Mouse (Mus musculus) myocyte (in vitro differentiated cells): ENCODE results near the gene Nrip3. TPM values are rescaled to one million over a fixed set of nuclear protein-coding genes. Genes with fewer than 3 reads are reported as not detected.

Experiments used
- H3K27me3 ChIP-seq: one replicate; pipeline ENCODE4 v1.6.1; 2011; ENCODE audit not compliant: control insufficient read depth, insufficient read depth, insufficient read length
- H3K36me3 ChIP-seq: one replicate; pipeline ENCODE4 v1.6.1; 2011; ENCODE audit not compliant: control insufficient read depth, insufficient read depth
- H3K4me2 ChIP-seq: one replicate; pipeline ENCODE4 v1.6.1; 2011; ENCODE audit warnings: low read depth, control low read depth
- H3K4me3 ChIP-seq: one replicate; pipeline ENCODE4 v1.5.1; 2011; ENCODE audit warnings: mild to moderate bottlenecking, control low read depth, moderate library complexity
- H3K79me2 ChIP-seq: one replicate; pipeline ENCODE4 v1.6.1; 2011; ENCODE audit not compliant: control insufficient read depth, insufficient read depth
- H3ac ChIP-seq: one replicate; pipeline ENCODE4 v1.6.1; 2011; ENCODE audit not compliant: control insufficient read depth, insufficient read length
- CEBPB ChIP-seq: IDR thresholded peaks from 2 replicates; pipeline ENCODE4 v1.6.1; 2011; ENCODE audit warnings: mild to moderate bottlenecking, moderate library complexity; ENCODE audit not compliant: poor library complexity, insufficient read depth, severe bottlenecking
- E2F4 ChIP-seq: IDR thresholded peaks from one replicate; pipeline ENCODE4 v1.6.1; 2011; ENCODE audit warnings: mild to moderate bottlenecking, control low read depth, moderate library complexity; ENCODE audit not compliant: insufficient read depth
- MAX ChIP-seq: IDR thresholded peaks from one replicate; pipeline ENCODE4 v1.6.1; 2011; ENCODE audit warnings: low read depth, mild to moderate bottlenecking, control low read depth
- MYOD1 ChIP-seq, 3 experiments: IDR thresholded peaks; one replicate each; pipeline ENCODE4 v1.6.1; 2011; ENCODE audit warnings: control low read depth in 2 of 3, low read depth in 2 of 3, mild to moderate bottlenecking in 2 of 3, moderate library complexity in 1 of 3; ENCODE audit not compliant: insufficient read length in 2 of 3, control insufficient read depth in 1 of 3
- MYOG ChIP-seq, 3 experiments: IDR thresholded peaks; one replicate each; pipeline ENCODE4 v1.6.1; 2011; ENCODE audit warnings: control low read depth in 2 of 3, low read depth in 2 of 3, mild to moderate bottlenecking in 2 of 3; ENCODE audit not compliant: insufficient read length in 2 of 3, control insufficient read depth in 1 of 3, insufficient read depth in 1 of 3
- POLR2A ChIP-seq: IDR thresholded peaks from one replicate; pipeline ENCODE4 v1.6.1; 2011; ENCODE audit warnings: low read depth, mild to moderate bottlenecking, control low read depth, moderate library complexity; ENCODE audit not compliant: insufficient read length
- POLR2AphosphoS2 ChIP-seq: IDR thresholded peaks from one replicate; pipeline ENCODE4 v1.6.1; 2011; ENCODE audit warnings: low read depth, control low read depth; ENCODE audit not compliant: insufficient read length
- REST ChIP-seq: IDR thresholded peaks from one replicate; pipeline ENCODE4 v1.6.1; 2011; ENCODE audit warnings: mild to moderate bottlenecking, control low read depth, moderate library complexity; ENCODE audit not compliant: insufficient read depth, insufficient read length
- SRF ChIP-seq: IDR thresholded peaks from one replicate; pipeline ENCODE4 v1.6.1; 2011; ENCODE audit warnings: low read depth; ENCODE audit not compliant: control insufficient read depth, insufficient read length
- TCF12 ChIP-seq: IDR thresholded peaks from one replicate; pipeline ENCODE4 v1.6.1; 2011; ENCODE audit warnings: mild to moderate bottlenecking, control low read depth; ENCODE audit not compliant: poor library complexity, insufficient read depth, severe bottlenecking
- TCF3 ChIP-seq: IDR thresholded peaks from one replicate; pipeline ENCODE4 v1.6.1; 2011; ENCODE audit warnings: low read depth, control low read depth; ENCODE audit not compliant: insufficient read length
- USF1 ChIP-seq: IDR thresholded peaks from one replicate; pipeline ENCODE4 v1.6.1; 2011; ENCODE audit warnings: low read depth, mild to moderate bottlenecking, control low read depth, moderate library complexity
- polyA plus RNA-seq: library from polyadenylated mRNA; unstranded; fragments of >200 nt; fragmentation: generic; extraction: Trizol; gene quantifications from one replicate; pipeline ENCODE4 v1.2.1, GENCODE M21; 2012; ENCODE audit warnings: missing spikeins

Nrip3 gene
- polyA plus RNA-seq, 1 experiment = 0.01 TPM

DNA sequence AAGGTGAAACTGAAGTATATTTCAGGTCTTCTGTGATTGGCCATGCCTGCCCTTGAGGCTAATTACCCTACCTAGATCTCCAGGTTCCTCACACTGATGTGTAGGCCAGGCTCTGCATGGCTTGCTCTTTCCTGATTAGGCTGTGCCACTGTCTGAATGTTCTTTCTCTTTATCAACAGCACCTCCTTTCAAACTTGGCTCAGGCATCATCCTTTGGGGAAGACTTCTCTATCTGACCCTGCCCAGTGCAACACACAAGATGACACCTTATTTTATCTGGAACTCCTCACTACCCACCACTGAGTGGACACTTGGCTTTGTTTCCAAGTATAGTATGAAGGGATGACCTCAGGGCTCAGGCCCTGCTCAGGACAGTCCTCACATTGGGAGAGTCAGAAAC lies 36.1 kb upstream of the Nrip3 start:
- Histone ChIP-seq H3K79me2 (no peaks in the 10 kb centered on the region), H3K4me3 (no peak overlapping the region), H3ac (no peak overlapping the region), H3K36me3 (no peaks in the 10 kb centered on the region), H3K4me2 (no peak overlapping the region), H3K27me3 (peaks cover 20% of the 10 kb centered on the region)
- TF ChIP-seq POLR2AphosphoS2 = no peak
- TF ChIP-seq REST = no peak
- TF ChIP-seq CEBPB = no peak
- no peak for TF ChIP-seq POLR2A
- TF ChIP-seq MYOG (IDR thresholded peaks at IDR 0.05; ENCODE audit: control insufficient read depth in 1 of 3, insufficient read depth in 1 of 3, insufficient read length in 2 of 3, low read depth in 2 of 3) = no peak
- TF ChIP-seq E2F4 = no peak
- TF ChIP-seq MAX = no peak
- TF ChIP-seq TCF12 = no peak
- no peak for TF ChIP-seq TCF3
- no peak for TF ChIP-seq MYOD1 (IDR thresholded peaks at IDR 0.05; ENCODE audit: control insufficient read depth in 1 of 3, insufficient read length in 2 of 3, low read depth in 2 of 3)
- no peak for TF ChIP-seq SRF
- TF ChIP-seq USF1 = no peak

DNA sequence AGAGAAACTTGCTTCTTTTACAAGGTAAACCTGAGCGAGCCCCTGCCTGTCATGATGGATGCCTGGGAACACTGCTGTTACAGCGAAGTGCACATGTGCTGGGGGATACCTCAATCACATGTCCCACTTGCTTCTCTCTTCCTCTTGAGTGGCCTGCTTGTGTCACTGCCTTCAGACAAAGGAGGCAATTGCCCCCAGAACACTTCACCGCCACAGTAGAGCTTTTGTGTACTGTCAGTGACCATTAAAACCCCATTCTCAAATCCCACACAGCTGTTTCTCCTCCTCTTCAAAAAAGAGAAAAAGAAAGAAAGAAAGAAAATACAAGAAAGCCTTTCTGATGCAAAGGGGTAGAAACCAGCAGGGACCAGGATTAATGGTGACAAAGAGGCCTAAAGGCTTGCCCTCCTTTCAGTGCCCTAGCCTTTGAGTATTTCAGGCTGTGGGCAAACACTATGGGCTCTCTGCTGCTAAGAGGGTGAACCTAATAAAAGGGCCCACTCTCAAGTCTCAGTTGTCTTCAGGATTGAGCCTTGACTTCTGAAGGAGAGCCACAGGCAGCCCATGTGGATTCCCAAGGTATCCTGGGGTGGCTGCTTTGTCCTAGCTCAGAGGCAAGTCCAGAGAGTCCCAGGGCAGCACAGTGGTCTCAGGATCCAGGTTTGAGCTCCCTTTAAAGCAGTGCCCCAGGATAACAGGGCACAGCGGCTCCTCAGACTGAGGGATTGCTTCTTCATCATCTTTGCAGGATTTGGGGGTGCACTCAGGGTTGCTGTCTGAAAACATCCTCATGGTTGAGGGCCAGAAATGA lies 31.7 kb upstream of the Nrip3 start:
- Histone ChIP-seq H3ac (no peak overlapping the region), H3K36me3 (no peaks in the 10 kb centered on the region), H3K4me2 (no peak overlapping the region), H3K4me3 (no peak overlapping the region), H3K79me2 (no peaks in the 10 kb centered on the region), H3K27me3 (peaks cover 14% of the 10 kb centered on the region)
- no peak for TF ChIP-seq USF1
- TF ChIP-seq TCF3 = no peak
- no peak for TF ChIP-seq CEBPB
- no peak for TF ChIP-seq MYOD1 (IDR thresholded peaks at IDR 0.05; ENCODE audit: control insufficient read depth in 1 of 3, insufficient read length in 2 of 3, low read depth in 2 of 3)
- no peak for TF ChIP-seq TCF12
- no peak for TF ChIP-seq POLR2A
- TF ChIP-seq MAX = no peak
- TF ChIP-seq SRF = no peak
- TF ChIP-seq POLR2AphosphoS2 = no peak
- TF ChIP-seq MYOG (IDR thresholded peaks at IDR 0.05; ENCODE audit: control insufficient read depth in 1 of 3, insufficient read depth in 1 of 3, insufficient read length in 2 of 3, low read depth in 2 of 3) = no peak
- no peak for TF ChIP-seq REST
- no peak for TF ChIP-seq E2F4

DNA sequence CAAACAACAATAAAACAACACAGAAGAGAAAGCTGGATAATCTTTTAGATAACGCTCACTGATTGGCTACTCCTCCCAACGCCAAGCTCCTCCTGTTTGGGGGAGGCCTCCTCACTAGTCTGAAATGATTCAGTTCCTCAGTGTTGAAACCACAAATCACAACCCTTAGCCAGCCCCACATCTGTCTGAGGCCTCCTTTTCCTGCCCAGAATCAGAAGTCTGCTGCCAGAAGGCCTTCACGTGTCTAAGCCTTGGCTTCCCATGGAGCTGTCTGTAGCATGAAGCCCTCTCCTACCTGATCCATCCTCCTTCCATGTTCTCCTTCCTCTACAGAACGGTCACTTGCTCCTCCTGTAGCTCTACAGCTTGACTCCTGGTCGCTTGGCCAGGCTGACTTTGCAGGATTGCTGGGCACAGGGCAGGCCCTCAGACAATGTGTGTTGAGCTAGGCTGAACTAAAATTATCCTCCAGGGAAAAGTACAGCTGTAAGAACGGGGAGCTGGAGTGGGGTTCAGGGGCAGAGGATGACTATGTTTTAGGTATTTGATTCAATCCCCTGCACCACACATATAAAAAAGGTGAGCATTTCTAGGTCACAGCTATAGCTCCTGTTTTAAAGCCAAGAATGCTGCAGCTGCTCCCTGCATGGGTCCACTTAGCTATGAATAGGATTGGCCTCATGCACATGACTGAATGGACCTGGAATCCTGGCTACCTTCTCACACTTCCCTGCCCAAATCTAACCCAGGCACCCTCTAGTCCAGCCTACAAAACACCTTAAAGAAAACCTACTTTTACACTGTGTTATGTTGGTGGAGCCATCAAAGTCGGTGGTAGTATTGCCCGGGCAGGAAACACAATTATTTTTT lies 26.0 kb upstream of the Nrip3 start:
- Histone ChIP-seq H3K79me2 (no peaks in the 10 kb centered on the region), H3K4me3 (no peak overlapping the region), H3K27me3 (no peaks in the 10 kb centered on the region), H3K36me3 (no peaks in the 10 kb centered on the region), H3K4me2 (no peak overlapping the region), H3ac (no peak overlapping the region)
- TF ChIP-seq MYOD1 (IDR thresholded peaks at IDR 0.05; ENCODE audit: control insufficient read depth in 1 of 3, insufficient read length in 2 of 3, low read depth in 2 of 3) = no peak
- TF ChIP-seq MYOG (IDR thresholded peaks at IDR 0.05; ENCODE audit: control insufficient read depth in 1 of 3, insufficient read depth in 1 of 3, insufficient read length in 2 of 3, low read depth in 2 of 3) = no peak
- TF ChIP-seq TCF12 = no peak
- no peak for TF ChIP-seq E2F4
- no peak for TF ChIP-seq REST
- no peak for TF ChIP-seq CEBPB
- no peak for TF ChIP-seq POLR2A
- TF ChIP-seq POLR2AphosphoS2 = no peak
- TF ChIP-seq TCF3 = no peak
- no peak for TF ChIP-seq MAX
- no peak for TF ChIP-seq USF1
- TF ChIP-seq SRF = no peak

DNA sequence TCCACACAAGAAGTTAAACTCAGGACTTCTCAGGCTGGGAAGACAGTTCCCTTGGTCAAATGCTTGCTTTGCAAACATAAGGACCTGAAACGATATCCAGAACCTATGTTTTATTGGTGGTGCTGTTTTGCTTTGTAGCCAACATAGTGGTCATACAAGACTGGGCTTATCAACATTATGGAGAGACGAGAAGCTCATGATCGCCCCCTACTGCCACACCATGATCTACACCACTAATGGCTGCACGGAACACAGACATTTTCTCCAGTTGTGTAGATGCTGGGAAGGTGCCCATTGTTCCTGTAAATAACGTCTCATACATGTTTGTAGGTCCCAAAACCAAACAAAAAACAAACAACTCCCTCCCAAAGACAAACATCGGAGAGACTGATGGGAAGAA lies 23.0 kb upstream of the Nrip3 start:
- no peaks in the 10 kb centered on the region for H3K27me3 ChIP-seq
- H3ac ChIP-seq = no peak overlapping the region
- no peaks in the 10 kb centered on the region for H3K36me3 ChIP-seq
- no peak overlapping the region for H3K4me3 ChIP-seq
- H3K4me2 ChIP-seq = no peak overlapping the region
- TF ChIP-seq TCF3 = no peak
- TF ChIP-seq POLR2A = no peak
- no peak for TF ChIP-seq USF1
- no peak for TF ChIP-seq MYOG (IDR thresholded peaks at IDR 0.05; ENCODE audit: control insufficient read depth in 1 of 3, insufficient read depth in 1 of 3, insufficient read length in 2 of 3, low read depth in 2 of 3)
- TF ChIP-seq E2F4 = no peak
- no peaks in the 10 kb centered on the region for H3K79me2 ChIP-seq
